Mouse (Mus musculus) hindlimb bud, embryonic 11.5 days (tissue): ENCODE measurements around the gene Brca1.
"Not testable (repeated sequence)": the region's sequence is repeated elsewhere in the genome, so short reads cannot be mapped to it uniquely, and the experiment has no call there.

Experiments used
- DNase-seq: peaks from one replicate; pipeline ENCODE4 v3.0.0-alpha.2; 2012; ENCODE audit warnings: low read depth, low spot score; ENCODE audit errors: extremely low spot score

Brca1 gene

GRCm38 (mm10) chr11:101472336-101472735 lies 79.4 kb downstream of the Brca1 start:
- no peak for DNase-seq

- DNase-seq, result no peak
Measured at GRCm38 (mm10) chr11:101471926-101472325, 79.8 kb downstream of the Brca1 start.

DNA sequence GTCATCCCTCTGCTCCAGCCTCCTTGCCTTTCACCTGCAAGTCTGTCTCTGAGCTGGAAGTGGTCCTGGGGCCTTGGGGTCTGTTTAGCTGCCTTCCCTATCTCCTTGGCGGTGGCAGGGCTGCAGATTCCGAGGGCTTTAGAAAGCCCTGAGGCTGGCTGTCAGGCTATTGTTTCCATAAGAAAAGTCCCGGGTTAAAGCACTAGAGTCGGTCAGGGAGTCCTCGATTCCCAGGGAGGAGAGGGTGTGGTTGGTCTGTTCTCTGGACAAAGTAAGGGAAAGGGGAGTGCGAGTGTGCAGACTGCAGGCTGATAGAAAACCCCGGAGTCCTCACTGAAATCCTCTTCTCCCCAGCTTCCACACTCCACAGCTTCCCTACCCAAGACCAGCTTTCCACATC lies 81.5 kb downstream of the Brca1 start:
- no peak for DNase-seq

- no peak for DNase-seq
Measured at GRCm38 (mm10) chr11:101469155-101469554, 82.6 kb downstream of the Brca1 start.

- DNase-seq, result no peak
Measured at GRCm38 (mm10) chr11:101468731-101469130, 83.0 kb downstream of the Brca1 start.

DNA sequence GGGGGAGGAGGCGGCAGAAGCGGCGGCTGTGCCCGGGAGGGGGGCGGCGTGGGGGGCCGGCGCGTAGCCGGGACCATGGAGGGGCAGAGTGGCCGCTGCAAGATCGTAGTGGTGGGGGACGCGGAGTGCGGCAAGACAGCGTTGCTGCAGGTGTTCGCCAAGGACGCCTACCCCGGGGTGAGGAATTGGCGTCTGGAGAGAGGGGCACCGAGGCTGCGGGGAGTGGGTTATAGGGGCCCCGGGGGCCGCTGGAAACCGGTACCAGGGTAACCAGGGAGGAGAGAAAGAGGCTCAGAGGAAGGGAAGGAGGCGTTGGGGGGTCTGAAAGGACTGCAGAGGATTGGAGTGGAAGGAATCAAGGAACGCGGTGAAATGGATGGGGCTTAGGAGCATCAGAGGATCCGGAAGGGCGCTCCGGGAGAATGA lies 83.5 kb downstream of the Brca1 start:
- no peak for DNase-seq

DNA sequence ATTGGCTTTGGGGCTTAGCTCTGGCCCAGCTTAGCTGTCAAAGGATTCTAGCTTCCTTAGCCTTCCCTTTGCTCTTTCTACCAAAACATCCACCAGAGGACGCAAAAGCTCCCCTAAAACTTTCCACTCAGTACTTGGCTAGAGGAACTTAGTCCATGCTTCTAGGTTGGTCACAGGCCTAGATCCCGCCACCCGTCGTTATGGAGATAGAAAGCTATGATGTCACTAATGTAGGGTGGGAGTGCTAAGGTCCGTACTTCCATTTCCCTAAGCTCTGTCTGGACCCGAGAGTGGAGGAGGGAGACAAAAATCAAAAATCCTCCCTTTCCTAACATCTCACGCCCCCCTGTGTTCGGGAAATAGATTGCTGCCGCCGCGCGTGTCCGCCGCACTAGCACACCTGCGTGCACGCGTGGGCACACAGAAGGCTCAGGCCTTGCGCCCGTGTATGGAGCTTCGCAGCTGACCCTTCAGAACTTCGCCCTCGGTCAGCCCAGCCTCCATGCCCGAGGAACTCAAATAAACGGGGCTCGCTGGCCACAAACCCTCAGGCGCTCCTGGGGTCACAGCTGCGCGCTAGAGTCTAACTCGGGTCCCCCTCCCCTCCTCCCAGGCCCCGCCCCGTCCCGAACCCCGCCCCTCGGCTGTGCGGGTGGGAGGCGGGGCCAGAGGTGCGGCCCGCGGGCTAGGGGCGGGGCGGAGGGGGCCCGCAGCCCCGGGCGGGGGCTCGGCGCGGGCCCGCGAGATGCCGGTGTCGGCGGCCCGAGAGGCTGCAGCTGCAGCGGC lies 84.1 kb downstream of the Brca1 start:
- no peak for DNase-seq

GRCm38 (mm10) chr11:101466552-101466950 lies 85.2 kb downstream of the Brca1 start:
- not testable (repeated sequence) for DNase-seq

DNA sequence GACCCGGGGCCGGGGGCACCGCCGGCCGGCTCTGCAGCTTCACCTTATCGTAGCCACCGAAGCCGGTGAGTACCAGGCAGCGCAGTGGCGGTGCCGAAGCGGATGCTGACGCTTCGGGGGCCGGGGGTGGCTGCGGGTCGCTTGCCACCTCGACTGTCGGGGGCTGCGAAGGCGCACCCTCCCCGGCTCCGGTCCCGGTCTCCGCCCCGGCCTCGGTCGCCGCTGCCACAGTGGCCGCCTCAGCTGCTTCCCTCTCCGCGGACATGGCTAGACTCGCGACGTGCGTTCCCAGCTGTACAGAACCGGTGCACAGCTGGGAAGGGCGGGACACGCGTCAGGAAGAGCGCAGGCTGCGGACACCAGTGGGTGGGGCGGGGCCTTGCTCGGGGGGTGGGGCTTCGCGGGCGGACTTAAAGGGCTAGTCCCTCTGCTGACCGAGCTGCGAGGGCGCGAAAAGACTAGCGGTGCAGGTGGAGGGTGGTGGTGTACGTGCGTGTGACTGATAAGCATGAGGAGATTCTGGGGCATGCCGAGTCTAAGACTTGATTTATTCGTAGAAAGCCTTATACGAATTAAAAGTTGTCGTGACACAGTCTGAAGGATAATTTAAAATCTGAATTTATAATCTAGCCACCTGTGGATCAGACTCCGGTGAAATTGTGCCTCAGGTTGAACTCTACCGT lies 85.7 kb downstream of the Brca1 start, which contains the start of gene Vat1:
TSS of gene Vat1 (minus strand) at position 362 of the 683 bp plus-strand sequence.
- DNase-seq, result no peak

DNA sequence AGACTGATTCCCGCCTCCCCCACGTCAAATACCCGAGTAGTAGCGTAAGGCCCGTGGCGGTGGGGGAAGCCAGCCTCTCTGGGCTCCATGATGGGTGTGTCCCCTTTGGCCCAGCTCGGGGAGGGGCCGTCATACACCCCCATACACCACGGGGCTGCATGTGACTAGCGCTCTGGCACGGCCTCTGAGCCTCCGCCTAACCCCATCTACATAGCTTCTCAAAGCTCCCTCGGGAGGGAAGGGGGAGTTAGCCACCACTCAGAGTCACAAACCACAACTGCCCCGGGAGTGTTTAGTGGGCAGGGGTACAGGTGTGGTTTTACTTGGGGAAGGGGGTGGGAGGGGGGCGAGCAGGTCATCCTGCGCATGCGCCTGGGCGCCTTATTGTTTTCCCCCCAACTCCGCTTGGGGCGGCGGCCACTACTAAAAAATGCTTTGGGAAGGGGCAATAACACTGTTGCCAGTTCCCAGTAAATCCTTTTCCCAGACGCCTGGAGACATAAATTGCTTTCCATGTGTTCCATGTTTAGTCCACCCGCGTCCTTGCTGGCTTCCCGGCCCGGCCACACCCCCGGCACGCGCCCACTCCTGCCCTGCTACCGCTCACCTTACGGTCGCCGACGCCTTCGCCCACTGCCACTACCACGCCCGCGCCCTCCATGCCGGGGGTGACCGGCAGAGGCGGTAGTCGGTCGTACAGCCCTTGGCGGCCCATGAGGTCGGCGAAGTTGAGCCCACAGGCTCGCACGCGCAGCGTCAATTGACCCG lies 86.5 kb downstream of the Brca1 start:
- DNase-seq, result no peak

DNA sequence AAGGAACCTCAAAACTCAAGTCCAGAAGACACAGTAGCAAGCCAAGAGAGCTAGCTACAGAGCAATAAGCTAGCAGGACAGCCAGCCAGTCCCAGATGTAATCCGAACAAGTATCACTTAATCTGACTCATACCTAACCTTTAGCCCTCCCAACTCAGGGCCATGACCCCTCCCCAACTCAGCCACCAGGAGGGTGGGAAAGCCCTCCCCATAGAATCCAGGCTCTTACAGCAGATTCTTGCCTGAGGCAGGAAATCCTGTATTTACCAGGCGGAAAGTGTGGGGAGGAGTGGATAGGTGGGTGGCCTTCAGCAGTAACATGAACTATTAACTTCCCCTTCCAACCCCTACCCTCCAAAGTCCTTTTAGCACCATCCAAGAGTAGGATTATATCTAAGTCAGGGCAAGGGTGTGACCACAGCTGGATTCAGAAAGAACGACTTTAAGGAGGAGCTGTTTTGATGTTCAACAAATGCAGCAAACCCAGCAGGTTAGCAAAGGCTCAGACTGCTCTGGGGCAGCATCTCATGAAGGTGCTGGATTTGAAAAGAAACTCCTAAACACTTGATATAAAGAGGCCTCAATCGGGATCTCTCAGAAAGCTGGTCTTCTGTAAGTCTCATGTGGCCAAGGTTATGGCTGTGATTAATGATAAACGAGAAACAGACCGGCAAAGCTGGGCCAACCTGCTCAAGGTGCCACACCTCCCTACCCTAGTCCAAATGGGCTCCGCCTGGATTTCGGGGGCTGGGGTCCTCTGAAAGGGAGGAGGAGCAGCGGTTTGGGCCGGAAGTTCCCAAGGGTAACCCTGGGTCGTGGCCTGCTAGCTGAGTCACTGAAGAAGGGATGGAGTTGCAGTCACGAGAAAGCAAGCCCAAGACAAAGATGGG lies 87.3 kb downstream of the Brca1 start, which contains the start of gene Rnd2:
TSS of gene Rnd2 (plus strand) at position 789 of the 890 bp plus-strand sequence.
- no peak for DNase-seq

- DNase-seq, result no peak
Measured at GRCm38 (mm10) chr11:101462583-101463440, 88.9 kb downstream of the Brca1 start.

DNA sequence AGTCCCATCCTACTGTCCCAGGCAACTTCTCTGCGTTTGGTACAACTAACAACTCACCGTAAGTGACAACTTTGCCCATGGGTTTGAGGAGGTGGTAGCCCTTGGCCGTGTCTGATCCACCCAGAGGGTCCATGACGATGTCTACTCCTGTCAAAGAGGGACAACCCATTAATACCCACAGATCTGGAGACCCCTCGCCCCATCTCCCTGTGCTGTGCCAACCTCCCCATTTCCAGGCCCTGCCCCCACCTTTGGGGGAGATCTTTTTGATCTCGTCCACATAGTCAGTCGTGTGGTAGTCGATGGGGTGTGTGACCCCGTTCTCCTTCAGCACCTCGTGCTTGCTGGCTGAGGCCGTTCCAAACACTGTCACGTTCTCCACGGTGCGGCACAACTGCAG lies 89.6 kb downstream of the Brca1 start:
- DNase-seq, result no peak

DNA sequence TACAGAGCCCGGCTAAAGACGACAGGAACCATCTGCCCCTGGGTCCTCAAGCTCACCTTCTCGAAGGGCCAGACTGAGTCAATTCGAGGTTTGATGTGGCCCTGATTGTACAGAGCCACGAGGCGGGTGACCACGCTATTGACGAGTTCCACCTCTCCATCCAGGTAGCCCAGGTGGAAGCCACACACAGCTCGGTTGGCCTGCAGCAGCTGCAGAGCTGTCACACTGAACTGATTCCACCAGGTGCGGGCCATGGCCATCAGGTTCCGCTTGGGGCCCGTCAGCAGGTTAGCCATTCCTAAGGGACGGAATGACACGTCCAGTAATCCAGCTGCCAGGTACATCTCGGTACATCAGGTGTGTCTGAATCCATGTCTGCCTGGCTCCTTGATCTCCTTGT lies 91.4 kb downstream of the Brca1 start:
- DNase-seq, result no peak

GRCm38 (mm10) chr11:101459716-101460115 lies 92.0 kb downstream of the Brca1 start:
- no peak for DNase-seq

DNA sequence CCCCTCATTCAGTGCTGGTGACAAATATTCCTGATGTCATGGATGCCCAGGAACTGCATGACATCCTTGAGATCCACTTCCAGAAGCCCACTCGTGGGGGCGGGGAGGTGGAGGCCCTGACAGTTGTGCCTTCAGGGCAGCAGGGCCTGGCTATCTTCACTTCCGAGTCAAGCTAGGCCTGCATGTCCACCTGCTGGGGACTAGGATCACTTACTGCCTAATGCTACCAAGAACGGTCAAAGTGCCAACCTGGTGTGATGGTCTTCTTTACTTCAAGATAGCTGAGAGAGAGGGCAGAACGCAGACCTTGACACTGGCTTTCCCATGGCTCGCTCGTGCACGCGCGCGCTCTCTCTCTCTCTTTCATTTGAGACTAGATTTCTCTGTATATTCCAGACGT lies 93.5 kb downstream of the Brca1 start:
- DNase-seq, result no peak

DNA sequence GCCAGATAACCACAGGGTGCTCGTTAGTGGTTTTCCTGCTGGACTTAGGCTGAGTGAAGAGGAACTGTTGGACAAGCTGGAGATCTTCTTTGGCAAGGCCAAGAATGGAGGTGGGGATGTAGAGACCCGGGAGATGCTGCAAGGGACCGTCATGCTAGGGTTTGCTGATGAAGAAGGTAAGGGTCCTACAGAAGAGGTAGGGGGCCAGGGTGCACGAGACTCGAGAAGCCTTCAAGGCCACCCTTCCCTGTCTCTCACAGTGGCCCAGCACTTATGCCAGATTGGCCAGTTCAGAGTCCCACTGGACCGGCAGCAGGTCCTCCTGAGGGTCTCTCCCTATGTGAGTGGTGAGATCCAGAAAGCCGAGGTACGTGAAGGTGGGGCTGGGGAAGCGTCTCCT lies 94.1 kb downstream of the Brca1 start:
- DNase-seq, result no peak

DNA sequence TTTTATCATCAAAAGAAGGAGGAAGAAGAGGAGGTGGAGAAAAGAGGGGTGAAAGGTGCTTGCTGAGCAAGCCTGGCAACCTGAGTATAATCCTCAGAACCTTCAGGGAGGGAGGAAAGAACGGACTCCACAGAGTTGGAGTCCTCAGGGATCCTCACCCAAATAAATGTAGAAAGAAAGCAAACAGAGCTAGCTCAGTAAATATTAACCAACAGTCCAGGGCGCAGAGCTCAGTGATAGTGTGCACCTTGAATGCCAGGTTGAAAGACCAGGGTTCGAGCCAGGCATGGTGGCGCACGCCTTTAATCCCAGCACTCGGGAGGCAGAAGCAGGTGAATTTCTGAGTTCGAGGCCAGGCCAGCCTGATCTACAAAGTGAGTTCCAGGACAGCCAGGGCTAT lies 96.1 kb downstream of the Brca1 start:
- no peak for DNase-seq

GRCm38 (mm10) chr11:101454702-101455101 lies 97.1 kb downstream of the Brca1 start:
- no peak for DNase-seq
